Mouse (Mus musculus) lung, postnatal 0 days (tissue): ENCODE results near the gene Ntn4. TPM values are rescaled to one million over a fixed set of nuclear protein-coding genes. Genes with fewer than 3 reads are reported as not detected.
A peak's percentile ranks its signal among the peaks of the same experiment; 100 is the strongest.

Experiments used
- ATAC-seq: fragments of 200-750 bp; cut with Nextera tagmentation; 2 replicates; pipeline ENCODE4 v1.8.0; 2017; ENCODE audit warnings: moderate library complexity
- DNase-seq: peaks from one replicate; pipeline ENCODE4 v3.0.0-alpha.2; 2016; ENCODE audit warnings: low spot score
- H3K27ac ChIP-seq: fragments of 300-500 bp; sonication (generic); 2 replicates; pipeline ENCODE4 v1.5.1; 2014; ENCODE audit warnings: antibody characterized with exemption, mild to moderate bottlenecking, low read length, mixed read lengths
- H3K27me3 ChIP-seq: fragments of 300-500 bp; sonication (generic); replicated peaks from 2 replicates; pipeline ENCODE4 v1.6.1; 2014; ENCODE audit warnings: low read length, mixed read lengths; ENCODE audit not compliant: insufficient read depth
- H3K36me3 ChIP-seq: fragments of 300-500 bp; sonication (generic); 2 replicates; pipeline ENCODE4 v1.6.1; 2014; ENCODE audit warnings: low read length, mixed read lengths; ENCODE audit not compliant: insufficient read depth
- H3K4me1 ChIP-seq: fragments of 300-500 bp; sonication (generic); 2 replicates; pipeline ENCODE4 v1.6.1; 2014; ENCODE audit warnings: antibody characterized with exemption, low read depth, low read length, mixed read lengths; ENCODE audit not compliant: insufficient read depth
- H3K4me2 ChIP-seq: fragments of 300-500 bp; sonication (generic); replicated peaks from 2 replicates; pipeline ENCODE4 v1.6.1; 2014; ENCODE audit warnings: low read depth, mild to moderate bottlenecking, low read length, moderate library complexity, mixed read lengths
- H3K4me3 ChIP-seq: fragments of 300-500 bp; sonication (generic); 2 replicates; pipeline ENCODE4 v1.5.1; 2014; ENCODE audit warnings: low read depth, low read length
- H3K9ac ChIP-seq: fragments of 300-500 bp; sonication (generic); replicated peaks from 2 replicates; pipeline ENCODE4 v1.6.1; 2014; ENCODE audit warnings: low read depth, mild to moderate bottlenecking
- H3K9me3 ChIP-seq: fragments of 300-500 bp; sonication (generic); 2 replicates; pipeline ENCODE4 v1.6.1; 2016; ENCODE audit warnings: low read length, mixed read lengths
- CTCF ChIP-seq: IDR thresholded peaks from 2 replicates; pipeline ENCODE4 v1.5.1; 2016; ENCODE audit warnings: antibody characterized with exemption, mild to moderate bottlenecking
- EP300 ChIP-seq: IDR thresholded peaks from 2 replicates; pipeline ENCODE4 v1.6.1; 2016; ENCODE audit warnings: antibody characterized with exemption, mild to moderate bottlenecking, control low read depth
- WGBS: fragments of 180-500 bp; shearing (Covaris S2); extraction: QIAGEN DNeasy Blood & Tissue Kit; methylation state at CpG from one replicate; pipeline ENCODE4 v1.1.7; 2014; 5-methylcytosine and 5-hydroxymethylcytosine counted together
- polyA plus RNA-seq: library from polyadenylated mRNA; unstranded; fragments of >200 nt; fragmentation: Nextera tagmentation; extraction: Ambion mirVana; gene quantifications from 2 replicates; pipeline ENCODE4 v1.2.1, GENCODE M21; 2015

Ntn4 gene
- polyA plus RNA-seq: 1.3 and 1.4 TPM in 2 replicates

- peak within 1 kb of the TSS; percentile 73 for H3K4me3 ChIP-seq
- H3K4me1 ChIP-seq: peaks cover 7% of the 10 kb centered on the region; the same call in 1 of the 2 replicates
- H3K27me3 ChIP-seq: 0 out of 2 replicates have a peak, but pooled peaks cover 9% of the 10 kb centered on the region
- TF ChIP-seq CTCF (no peak), EP300 (no peak)
- DNase-seq (no peak), ATAC-seq (peak; percentile 43; the same call in 1 of the 2 replicates)
- H3K9ac ChIP-seq: peak within 1 kb of the TSS; percentile 64
- H3K9me3 ChIP-seq: no peaks in the 10 kb centered on the region
- H3K4me2 ChIP-seq: peak within 1 kb of the TSS; percentile 99
- H3K36me3 ChIP-seq: no peaks in the 10 kb centered on the region
- WGBS: 7% methylated on average over 15 of the region's 30 CpGs
- no peak within 1 kb of the TSS; the same call in 1 of the 2 replicates for H3K27ac ChIP-seq
These were observed at the start of gene Ntn4 for GRCm38 (mm10) chr10:93640521-93640952. Gene Ntn4, plus strand, starts transcription at chr10:93640681.

DNA sequence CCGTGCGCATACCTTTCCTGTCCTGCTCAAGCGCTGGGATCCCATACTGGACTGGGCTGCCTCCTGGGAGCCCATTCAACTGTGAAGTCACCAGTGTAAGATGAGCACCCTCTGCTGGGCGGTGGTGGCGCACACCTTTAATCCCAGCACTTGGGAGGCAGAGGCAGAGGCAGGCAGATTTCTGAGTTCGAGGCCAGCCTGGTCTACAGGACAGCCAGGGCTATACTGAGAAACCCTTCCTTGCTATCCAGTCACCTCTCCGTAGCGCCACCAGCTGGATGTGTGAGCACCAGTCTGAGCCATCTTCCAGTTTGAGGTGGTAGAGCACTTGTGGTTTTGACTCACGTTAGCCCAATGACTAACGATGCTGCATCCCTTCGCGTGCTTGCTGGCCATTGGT, 48.0 kb upstream of the Ntn4 start:
- Histone ChIP-seq H3K4me1 (peaks cover 13% of the 10 kb centered on the region; the same call in 1 of the 2 replicates), H3K9me3 (no peaks in the 10 kb centered on the region), H3K4me2 (no peak overlapping the region), H3K9ac (no peak overlapping the region), H3K36me3 (no peaks in the 10 kb centered on the region), H3K4me3 (no peak overlapping the region), H3K27me3 (no peaks in the 10 kb centered on the region), H3K27ac (no peak overlapping the region)
- DNase-seq (no peak), ATAC-seq (no peak)
- TF ChIP-seq EP300 (no peak), CTCF (peak; percentile 53)
- 53% methylated on average over 12 of the region's 12 CpGs for WGBS

DNA sequence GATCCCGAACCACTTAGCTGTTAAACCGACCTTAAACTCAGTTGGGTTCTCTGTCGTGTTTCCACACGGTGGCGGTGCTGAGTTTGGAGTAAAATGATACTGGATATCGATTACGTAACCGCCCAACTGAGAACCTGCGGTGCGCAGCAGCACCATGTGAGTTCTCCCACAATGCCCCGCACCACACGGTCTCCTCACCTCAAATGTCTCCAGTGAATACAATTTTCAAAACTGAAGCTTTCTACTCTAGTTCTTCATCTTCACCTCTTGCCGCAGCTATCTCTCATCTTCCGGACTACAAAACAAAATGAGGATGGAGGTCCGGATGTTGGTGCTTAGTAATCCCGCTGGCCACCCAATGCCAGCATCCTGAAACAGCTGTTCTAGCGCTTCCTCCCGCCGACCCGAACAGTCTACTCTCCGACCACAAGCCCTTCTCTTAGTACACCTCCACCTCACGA, 46.4 kb upstream of the Ntn4 start:
- Histone ChIP-seq H3K4me1 (peaks cover 7% of the 10 kb centered on the region; the same call in 1 of the 2 replicates), H3K27me3 (no peaks in the 10 kb centered on the region), H3K4me3 (peak overlapping the region; percentile 30), H3K9me3 (no peaks in the 10 kb centered on the region), H3K4me2 (peak overlapping the region; percentile 49), H3K9ac (no peak overlapping the region), H3K36me3 (no peaks in the 10 kb centered on the region), H3K27ac (no peak overlapping the region)
- ATAC-seq (peak; percentile 20; the same call in 1 of the 2 replicates), DNase-seq (peak; percentile 89)
- TF ChIP-seq EP300 (0 out of 2 replicates have a peak, but pooled peaks have one; percentile 23), CTCF (peak; percentile 84)
- 2% methylated on average over 22 of the region's 22 CpGs for WGBS

- peak; percentile 28; the same call in 1 of the 2 replicates for ATAC-seq
- H3K9me3 ChIP-seq: no peaks in the 10 kb centered on the region
- H3K4me3 ChIP-seq: no peak overlapping the region
- no peak for DNase-seq
- 40% methylated on average over 4 of the region's 4 CpGs for WGBS
- peaks cover 3% of the 10 kb centered on the region; the same call in 1 of the 2 replicates for H3K4me1 ChIP-seq
- no peak overlapping the region for H3K4me2 ChIP-seq
- H3K36me3 ChIP-seq: no peaks in the 10 kb centered on the region
- H3K9ac ChIP-seq: no peak overlapping the region
- H3K27me3 ChIP-seq: no peaks in the 10 kb centered on the region
- TF ChIP-seq CTCF (no peak), EP300 (no peak)
- no peak overlapping the region for H3K27ac ChIP-seq
These were observed 44.6 kb upstream of the Ntn4 start for GRCm38 (mm10) chr10:93595831-93596230.

GRCm38 (mm10) chr10:93596641-93597040, 43.8 kb upstream of the Ntn4 start:
- WGBS: 69% methylated on average over 3 of the region's 3 CpGs
- Histone ChIP-seq H3K27ac (no peak overlapping the region), H3K9me3 (no peaks in the 10 kb centered on the region), H3K4me3 (no peak overlapping the region), H3K9ac (no peak overlapping the region), H3K27me3 (no peaks in the 10 kb centered on the region), H3K36me3 (no peaks in the 10 kb centered on the region), H3K4me1 (peaks cover 3% of the 10 kb centered on the region; the same call in 1 of the 2 replicates), H3K4me2 (no peak overlapping the region)
- DNase-seq (no peak), ATAC-seq (no peak)
- TF ChIP-seq EP300: no peak
- TF ChIP-seq CTCF: no peak

DNA sequence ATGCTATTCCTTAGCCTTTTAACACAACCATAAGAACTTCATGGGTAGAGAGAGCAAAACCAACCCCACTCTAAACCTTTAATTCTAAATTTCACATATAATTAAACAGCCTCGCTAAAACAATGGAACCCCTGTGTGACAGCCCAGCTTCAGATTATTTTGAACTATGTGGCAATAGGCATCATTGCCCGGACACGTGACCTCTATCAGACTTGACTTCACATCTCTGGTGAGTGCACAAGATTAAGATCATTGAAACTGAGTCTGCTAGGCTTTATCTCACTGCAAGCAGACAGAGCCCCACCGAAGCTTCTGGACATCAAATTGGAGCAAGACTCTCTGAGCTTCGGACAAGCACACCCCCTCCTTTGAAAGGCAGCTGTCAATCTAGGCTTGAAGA, 38.2 kb upstream of the Ntn4 start:
- Histone ChIP-seq H3K27me3 (no peaks in the 10 kb centered on the region), H3K9me3 (no peaks in the 10 kb centered on the region), H3K4me2 (no peak overlapping the region), H3K4me1 (no peaks in the 10 kb centered on the region), H3K9ac (no peak overlapping the region), H3K27ac (no peak overlapping the region), H3K4me3 (no peak overlapping the region), H3K36me3 (no peaks in the 10 kb centered on the region)
- ATAC-seq (no peak), DNase-seq (no peak)
- TF ChIP-seq CTCF (no peak), EP300 (no peak)
- 87% methylated on average over 5 of the region's 5 CpGs for WGBS
